Mouse (Mus musculus) liver, embryonic 15.5 days (tissue): Measurements from ENCODE around the gene Calhm3. TPM values are rescaled to one million over a fixed set of nuclear protein-coding genes. Genes with fewer than 3 reads are reported as not detected.

Experiments
- ATAC-seq: fragments of 200-750 bp; cut with Nextera tagmentation; 2 replicates; pipeline ENCODE4 v1.8.0; 2017; ENCODE audit warnings: moderate number of reproducible peaks, mild to moderate bottlenecking, moderate library complexity; ENCODE audit not compliant: insufficient read depth
- H3K27ac ChIP-seq: fragments of 300-500 bp; sonication (generic); replicated peaks from 2 replicates; pipeline ENCODE4 v1.5.1; 2015; ENCODE audit warnings: mild to moderate bottlenecking, inconsistent platforms
- H3K27me3 ChIP-seq: fragments of 300-500 bp; sonication (generic); 2 replicates; pipeline ENCODE4 v1.6.1; 2015; ENCODE audit warnings: mild to moderate bottlenecking, inconsistent platforms
- H3K36me3 ChIP-seq: fragments of 300-500 bp; sonication (generic); replicated peaks from 2 replicates; pipeline ENCODE4 v1.6.1; 2015; ENCODE audit warnings: moderate library complexity, mild to moderate bottlenecking, inconsistent platforms
- H3K4me1 ChIP-seq: fragments of 300-500 bp; sonication (generic); replicated peaks from 2 replicates; pipeline ENCODE4 v1.6.1; 2015; ENCODE audit warnings: inconsistent platforms
- H3K4me2 ChIP-seq: fragments of 300-500 bp; sonication (generic); 2 replicates; pipeline ENCODE4 v1.6.1; 2015; ENCODE audit warnings: moderate library complexity, mild to moderate bottlenecking, inconsistent platforms
- H3K4me3 ChIP-seq: fragments of 300-500 bp; sonication (generic); replicated peaks from 2 replicates; pipeline ENCODE4 v1.5.1; 2015; ENCODE audit warnings: mild to moderate bottlenecking, inconsistent platforms
- H3K9ac ChIP-seq: fragments of 300-500 bp; sonication (generic); 2 replicates; pipeline ENCODE4 v1.6.1; 2015; ENCODE audit warnings: moderate library complexity, mild to moderate bottlenecking, inconsistent platforms
- H3K9me3 ChIP-seq: fragments of 300-500 bp; sonication (generic); replicated peaks from 2 replicates; pipeline ENCODE4 v1.6.1; 2016; ENCODE audit warnings: inconsistent platforms
- WGBS: fragments of 180-500 bp; shearing (Covaris S2); methylation state at CpG from one replicate; pipeline ENCODE4 v1.1.7; 2015; ENCODE audit warnings: mixed read lengths; ENCODE audit not compliant: insufficient replicate concordance; 5-methylcytosine and 5-hydroxymethylcytosine counted together
- polyA plus RNA-seq: library from polyadenylated mRNA; unstranded; fragments of >200 nt; fragmentation: Nextera tagmentation; extraction: Ambion mirVana; gene quantifications from 2 replicates; pipeline ENCODE4 v1.2.1, GENCODE M21; 2015

The Calhm3 gene
- polyA plus RNA-seq, 1 experiment from 2014 or later = not detected

DNA sequence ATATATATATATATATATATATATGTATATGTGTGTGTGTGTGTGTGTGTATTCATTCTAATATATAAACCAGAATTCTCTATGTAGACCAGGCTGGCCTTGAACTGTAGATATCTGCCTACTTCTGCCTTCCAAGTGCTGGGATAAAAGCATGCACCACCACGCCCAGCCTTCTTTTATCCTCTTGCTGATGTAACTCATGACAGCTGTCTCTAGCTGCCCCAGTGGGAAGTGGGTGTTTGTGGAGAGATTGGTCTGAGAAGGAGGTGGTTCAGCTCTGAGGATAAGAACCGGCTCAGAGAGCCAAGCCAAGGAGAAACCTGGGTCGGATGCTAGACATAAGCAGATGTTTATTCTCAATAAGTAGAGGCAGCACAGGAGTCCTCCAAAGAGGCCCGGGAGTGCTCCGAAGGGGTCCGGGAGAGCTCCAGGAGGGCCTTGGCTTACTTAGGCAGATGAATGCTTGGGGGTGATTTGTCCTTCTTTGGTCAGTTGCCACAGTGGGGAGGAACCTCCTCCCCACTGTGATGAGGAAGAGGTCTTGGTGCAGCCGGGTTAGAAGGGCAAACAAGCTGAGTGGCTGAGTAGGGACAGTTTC lies 10.2 kb upstream of the Calhm3 start:
- peaks cover 6% of the 10 kb centered on the region for H3K27me3 ChIP-seq
- no peak overlapping the region for H3K4me2 ChIP-seq
- no peak overlapping the region for H3K27ac ChIP-seq
- no peak for ATAC-seq
- H3K4me3 ChIP-seq = no peak overlapping the region
- H3K4me1 ChIP-seq = 0 out of 2 replicates have a peak, but pooled peaks cover 3% of the 10 kb centered on the region
- no peaks in the 10 kb centered on the region for H3K36me3 ChIP-seq
- no peak overlapping the region for H3K9ac ChIP-seq
- no peaks in the 10 kb centered on the region for H3K9me3 ChIP-seq
- WGBS = 41% methylated on average over 7 of the region's 7 CpGs

DNA sequence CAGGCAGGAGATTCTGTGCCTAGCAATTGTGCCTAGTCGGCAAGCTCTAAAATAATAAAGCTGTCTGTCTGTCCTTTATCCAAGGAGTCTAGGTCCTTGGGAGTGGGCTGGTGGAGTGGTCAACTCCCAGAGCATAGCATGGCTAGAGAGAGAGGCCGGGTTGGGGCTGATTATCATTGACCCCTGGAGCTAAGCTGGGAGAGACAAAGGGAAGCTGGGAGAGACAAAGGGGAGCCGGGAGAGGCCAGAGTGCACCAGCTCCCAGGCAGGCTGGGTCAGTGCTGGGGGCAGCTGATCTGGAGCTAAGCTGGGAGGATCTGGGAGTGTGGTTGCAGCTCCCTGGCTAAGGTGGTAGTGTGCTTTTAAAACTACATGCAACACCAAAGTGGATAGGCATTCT lies 9.2 kb upstream of the Calhm3 start:
- Histone ChIP-seq H3K27me3 (peaks cover 6% of the 10 kb centered on the region), H3K4me2 (no peak overlapping the region), H3K4me1 (0 out of 2 replicates have a peak, but pooled peaks cover 3% of the 10 kb centered on the region), H3K9me3 (no peaks in the 10 kb centered on the region), H3K36me3 (no peaks in the 10 kb centered on the region), H3K9ac (no peak overlapping the region), H3K27ac (no peak overlapping the region), H3K4me3 (no peak overlapping the region)
- ATAC-seq = no peak
- 39% methylated on average over 3 of the region's 3 CpGs for WGBS

DNA sequence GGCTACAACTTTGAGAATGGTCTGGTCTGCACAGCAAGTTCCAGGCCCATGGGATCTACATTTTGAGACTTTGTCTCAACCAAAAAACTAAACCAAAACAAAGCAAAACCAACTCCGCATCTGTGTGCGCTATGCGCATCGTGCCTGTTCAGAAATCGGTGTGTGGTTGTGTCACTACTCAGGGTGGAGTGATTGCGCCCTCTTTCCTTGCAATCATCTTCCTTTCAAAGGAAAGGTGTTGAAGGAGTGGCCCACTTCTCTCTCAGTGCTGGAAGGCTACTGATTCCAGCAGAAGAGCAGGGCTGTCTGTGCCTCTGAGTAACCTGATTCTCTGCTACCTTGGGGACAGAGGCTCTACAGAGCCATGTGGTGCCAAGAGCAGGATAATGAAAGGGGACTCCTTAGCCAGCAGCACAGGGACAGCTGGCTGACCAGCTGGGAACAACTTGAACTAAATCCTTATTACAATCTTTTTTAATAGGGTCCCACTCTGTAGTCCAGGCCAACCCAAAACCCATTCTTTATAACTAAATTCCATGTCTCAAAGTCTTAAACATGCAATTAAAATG lies 5.7 kb upstream of the Calhm3 start:
- H3K4me1 ChIP-seq = no peaks in the 10 kb centered on the region
- ATAC-seq = no peak
- no peak overlapping the region for H3K27ac ChIP-seq
- peaks cover under 1% of the 10 kb centered on the region for H3K27me3 ChIP-seq
- H3K9ac ChIP-seq = no peak overlapping the region
- no peaks in the 10 kb centered on the region for H3K9me3 ChIP-seq
- H3K4me2 ChIP-seq = no peak overlapping the region
- 75% methylated on average over 6 of the region's 6 CpGs for WGBS
- no peaks in the 10 kb centered on the region for H3K36me3 ChIP-seq
- H3K4me3 ChIP-seq = no peak overlapping the region

DNA sequence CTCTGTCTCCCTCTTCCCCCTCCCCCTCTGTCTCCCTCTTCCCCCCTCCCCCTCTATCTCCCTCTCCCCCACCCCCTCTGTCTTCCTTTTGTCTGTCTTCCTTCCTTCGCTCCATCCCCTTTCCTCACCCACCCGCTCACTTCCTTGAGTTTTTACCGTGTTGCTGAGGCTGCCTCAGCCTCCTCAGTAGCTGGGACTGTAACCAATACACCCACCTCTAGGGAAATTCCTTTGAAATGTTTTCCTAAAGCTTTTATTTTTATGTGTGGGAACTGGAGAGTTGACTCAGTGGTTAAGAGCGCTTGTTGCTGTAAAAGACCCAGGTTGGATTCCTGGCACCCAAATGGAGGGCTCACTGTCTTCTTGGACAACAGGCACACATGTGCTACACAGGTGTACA lies 4.1 kb upstream of the Calhm3 start:
- Histone ChIP-seq H3K4me2 (no peak overlapping the region), H3K9me3 (no peaks in the 10 kb centered on the region), H3K27me3 (no peaks in the 10 kb centered on the region), H3K27ac (no peak overlapping the region), H3K9ac (no peak overlapping the region), H3K4me3 (no peak overlapping the region), H3K4me1 (no peaks in the 10 kb centered on the region), H3K36me3 (no peaks in the 10 kb centered on the region)
- no peak for ATAC-seq
- 58% methylated on average over 4 of the region's 4 CpGs for WGBS

DNA sequence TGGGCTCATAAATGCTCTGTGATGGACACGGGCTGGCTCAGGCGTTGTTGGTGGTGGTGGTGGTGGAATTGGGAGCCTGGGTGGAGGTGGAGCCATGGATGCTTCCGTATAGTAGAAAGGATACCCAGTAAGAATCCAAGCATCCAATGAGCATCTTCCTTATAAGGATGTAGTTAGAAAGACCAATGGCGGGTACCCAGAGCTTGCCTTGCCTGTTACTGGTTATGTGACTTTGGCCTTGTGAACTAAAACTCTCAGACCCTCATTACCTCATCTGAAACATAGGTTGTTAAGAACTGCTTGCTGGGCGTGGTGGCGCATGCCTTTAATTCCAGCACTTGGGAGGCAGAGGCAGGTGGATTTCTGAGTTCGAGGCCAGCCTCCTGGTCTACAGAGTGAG lies 3.8 kb downstream of the Calhm3 start:
- H3K4me3 ChIP-seq = no peak overlapping the region
- H3K9ac ChIP-seq = no peak overlapping the region
- H3K4me2 ChIP-seq = no peak overlapping the region
- H3K36me3 ChIP-seq = no peaks in the 10 kb centered on the region
- peaks cover 20% of the 10 kb centered on the region for H3K27me3 ChIP-seq
- ATAC-seq = no peak
- no peak overlapping the region for H3K27ac ChIP-seq
- no peaks in the 10 kb centered on the region for H3K9me3 ChIP-seq
- WGBS = 67% methylated on average over 7 of the region's 7 CpGs
- H3K4me1 ChIP-seq = no peaks in the 10 kb centered on the region

DNA sequence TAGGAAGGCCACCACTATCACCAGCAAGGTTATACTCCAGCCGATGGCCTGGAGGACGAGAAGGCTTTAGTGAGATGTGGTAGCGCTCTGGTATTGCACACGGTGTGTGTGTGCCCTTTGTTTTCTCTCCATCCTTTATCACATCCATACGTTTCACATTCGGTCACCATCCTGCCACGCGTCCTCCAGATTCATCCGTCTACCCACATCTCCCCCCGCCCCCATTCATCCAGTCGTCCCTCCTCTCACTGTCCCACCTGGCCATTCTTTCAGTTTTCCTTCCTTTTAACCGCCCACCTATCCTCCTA lies 5.5 kb downstream of the Calhm3 start:
- no peak overlapping the region for H3K4me3 ChIP-seq
- H3K27ac ChIP-seq = no peak overlapping the region
- H3K36me3 ChIP-seq = no peaks in the 10 kb centered on the region
- H3K4me2 ChIP-seq = no peak overlapping the region
- no peak for ATAC-seq
- no peak overlapping the region for H3K9ac ChIP-seq
- no peaks in the 10 kb centered on the region for H3K9me3 ChIP-seq
- peaks cover 26% of the 10 kb centered on the region for H3K27me3 ChIP-seq
- WGBS = 54% methylated on average over 12 of the region's 12 CpGs
- H3K4me1 ChIP-seq = no peaks in the 10 kb centered on the region

DNA sequence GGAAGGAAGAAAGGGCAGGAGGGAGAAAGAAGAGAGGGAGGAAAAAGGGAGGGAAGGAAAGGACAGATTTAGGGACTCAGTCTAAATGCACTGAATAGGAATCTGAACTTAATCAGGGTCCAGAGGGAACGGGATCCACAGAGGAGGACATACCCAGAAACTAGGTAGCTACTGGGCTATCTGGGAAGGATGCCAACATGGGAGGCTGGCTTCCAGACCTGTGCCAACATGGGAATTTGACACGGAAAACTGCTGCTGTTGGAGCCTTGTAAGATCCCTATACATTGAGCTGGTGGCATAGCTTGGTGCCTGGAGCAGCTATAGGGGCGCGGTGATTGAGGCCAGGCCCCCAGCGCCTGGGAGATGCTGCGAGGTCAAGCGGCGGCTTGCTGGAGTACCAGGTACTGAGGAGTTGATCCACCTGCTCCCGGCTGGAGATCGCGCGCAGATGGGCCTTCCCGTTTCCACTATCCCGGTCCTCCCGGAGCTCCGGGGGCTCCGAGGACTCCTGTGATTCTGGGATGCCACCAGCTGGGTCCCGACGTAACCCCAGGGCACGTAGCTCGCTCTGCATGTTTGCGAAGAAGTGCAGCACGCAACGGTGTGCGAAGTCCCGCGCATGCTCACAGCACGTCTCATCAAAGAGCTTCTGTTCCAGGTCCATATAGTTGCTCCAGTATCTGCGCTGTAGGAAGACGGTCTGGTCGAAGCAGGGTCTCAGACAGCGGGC lies 6.1 kb downstream of the Calhm3 start:
- no peaks in the 10 kb centered on the region for H3K9me3 ChIP-seq
- no peak overlapping the region for H3K9ac ChIP-seq
- no peaks in the 10 kb centered on the region for H3K4me1 ChIP-seq
- peaks cover 26% of the 10 kb centered on the region for H3K27me3 ChIP-seq
- H3K4me2 ChIP-seq = 0 out of 2 replicates have a peak overlapping the region, but pooled peaks have one; percentile 13
- no peak overlapping the region for H3K4me3 ChIP-seq
- ATAC-seq = no peak
- WGBS = 30% methylated on average over 32 of the region's 32 CpGs
- no peaks in the 10 kb centered on the region for H3K36me3 ChIP-seq
- no peak overlapping the region for H3K27ac ChIP-seq

DNA sequence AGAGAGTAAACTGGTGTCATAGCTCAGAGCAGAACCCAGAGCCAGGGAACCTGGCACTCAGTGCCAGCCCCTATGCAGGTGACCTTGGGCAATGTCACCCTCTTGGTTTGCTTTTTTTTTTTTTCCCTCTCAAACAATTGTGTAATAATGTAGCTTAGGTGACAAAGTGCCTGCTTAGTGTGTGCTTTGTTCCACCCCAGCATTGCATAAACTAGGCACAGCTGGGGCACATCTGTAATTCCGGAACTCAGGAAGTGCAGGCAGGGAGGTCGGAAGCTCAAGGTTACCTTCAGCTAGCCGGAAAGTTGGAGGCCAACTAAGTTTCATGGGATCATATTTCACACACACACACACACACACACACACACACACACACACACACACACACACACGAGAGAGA lies 7.7 kb downstream of the Calhm3 start:
- Histone ChIP-seq H3K9me3 (no peaks in the 10 kb centered on the region), H3K27ac (no peak overlapping the region), H3K4me1 (no peaks in the 10 kb centered on the region), H3K4me2 (no peak overlapping the region), H3K4me3 (no peak overlapping the region), H3K36me3 (no peaks in the 10 kb centered on the region), H3K9ac (no peak overlapping the region), H3K27me3 (peaks cover 26% of the 10 kb centered on the region)
- no peak for ATAC-seq
- 36% methylated on average over 4 of the region's 4 CpGs for WGBS

DNA sequence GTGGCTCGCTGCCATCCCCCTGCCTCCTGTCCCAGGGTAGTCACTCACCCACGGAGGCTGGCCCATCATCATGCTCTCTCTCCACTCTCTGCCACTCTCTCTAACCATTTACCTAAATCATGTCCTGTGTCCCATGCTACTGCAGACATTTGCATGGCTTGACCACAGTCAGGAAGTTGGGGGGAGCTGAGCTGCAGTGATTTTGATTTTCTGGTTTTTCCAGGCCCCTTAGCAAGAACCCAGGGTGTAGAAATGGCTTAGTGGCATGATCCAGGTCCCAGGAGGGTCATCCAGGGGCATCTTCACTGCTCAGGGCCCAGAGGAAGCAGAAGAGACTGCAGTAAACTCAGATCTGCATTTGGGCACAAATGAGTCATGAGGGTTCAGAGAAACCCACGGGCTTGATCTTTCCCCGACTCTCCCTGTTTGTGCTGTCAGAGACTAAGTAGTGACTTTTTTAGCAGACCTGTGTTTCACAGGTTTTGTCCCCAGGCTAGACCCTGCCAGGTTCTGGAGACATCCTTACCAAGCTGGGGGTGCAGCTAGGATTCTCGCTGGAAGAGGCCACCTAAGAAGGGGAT lies 9.2 kb downstream of the Calhm3 start:
- 51% methylated on average over 5 of the region's 5 CpGs for WGBS
- Histone ChIP-seq H3K9me3 (no peaks in the 10 kb centered on the region), H3K4me1 (no peaks in the 10 kb centered on the region), H3K36me3 (no peaks in the 10 kb centered on the region), H3K27ac (no peak overlapping the region), H3K27me3 (peaks cover 32% of the 10 kb centered on the region), H3K4me2 (no peak overlapping the region), H3K4me3 (no peak overlapping the region), H3K9ac (no peak overlapping the region)
- ATAC-seq = no peak

DNA sequence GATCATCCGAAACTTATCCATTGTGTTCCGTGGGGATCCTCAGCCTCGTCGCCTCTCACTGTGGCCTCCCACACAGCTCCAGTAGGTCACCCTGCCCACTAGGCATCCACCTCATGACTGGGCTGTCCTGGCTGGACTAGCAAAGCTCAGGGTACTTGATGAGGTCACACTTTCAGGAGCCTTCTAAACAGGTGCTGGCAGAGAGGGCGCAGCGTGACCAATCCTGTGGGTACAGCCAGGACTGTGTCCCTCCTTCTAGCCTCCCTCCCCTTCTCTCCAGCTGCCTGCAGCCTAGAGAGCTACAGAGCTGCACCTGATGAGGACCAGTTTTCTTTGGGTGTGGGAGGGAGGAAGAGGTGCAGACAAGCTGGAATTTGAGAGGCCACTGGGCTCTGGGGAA lies 13.4 kb downstream of the Calhm3 start, which contains the start of gene Calhm1:
TSS of gene Calhm1 (minus strand) at position 101 of the 400 bp plus-strand sequence.
- H3K27ac ChIP-seq = no peak within 1 kb of the TSS
- WGBS = 73% methylated on average over 6 of the region's 6 CpGs
- no peak within 1 kb of the TSS for H3K4me2 ChIP-seq
- no peak within 1 kb of the TSS for H3K4me3 ChIP-seq
- no peaks in the 10 kb centered on the region for H3K4me1 ChIP-seq
- no peak within 1 kb of the TSS for H3K9ac ChIP-seq
- H3K27me3 ChIP-seq = peaks cover 15% of the 10 kb centered on the region; the same call in 1 of the 2 replicates
- no peaks in the 10 kb centered on the region for H3K36me3 ChIP-seq
- no peak for ATAC-seq
- H3K9me3 ChIP-seq = no peaks in the 10 kb centered on the region

DNA sequence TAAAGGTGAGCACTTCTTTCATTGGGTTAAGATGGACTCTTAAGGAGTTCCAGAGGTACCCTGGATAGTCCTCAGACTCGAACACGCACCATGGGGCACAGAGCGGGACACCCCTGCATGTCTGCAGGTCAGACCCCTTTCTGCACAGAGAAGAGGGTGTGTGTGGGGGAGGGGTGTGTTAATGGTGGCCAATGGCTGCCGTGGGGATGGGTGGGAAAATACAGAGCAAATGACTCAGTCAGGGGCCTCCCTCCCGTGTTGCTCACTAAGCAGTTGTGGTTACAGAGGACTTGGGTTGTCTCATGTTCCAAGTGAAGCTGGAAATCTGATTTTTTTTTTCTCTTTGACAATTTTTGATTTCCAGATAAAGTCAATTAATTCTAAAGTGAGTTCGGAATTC lies 15.1 kb downstream of the Calhm3 start:
- Histone ChIP-seq H3K4me3 (no peak overlapping the region), H3K9ac (no peak overlapping the region), H3K27me3 (peaks cover 25% of the 10 kb centered on the region), H3K27ac (no peak overlapping the region), H3K9me3 (no peaks in the 10 kb centered on the region), H3K4me1 (peaks cover 7% of the 10 kb centered on the region), H3K36me3 (no peaks in the 10 kb centered on the region), H3K4me2 (no peak overlapping the region)
- no peak for ATAC-seq
- 55% methylated on average over 6 of the region's 6 CpGs for WGBS
